Mouse (Mus musculus): ENCODE results near the gene Camta2.

GRCm38 (mm10) chr11:70657573-70657972, 30.3 kb downstream of the Camta2 start:
- TF ChIP-seq CTCF (IDR thresholded peaks at IDR 0.05) (no peak), EP300 (IDR thresholded peaks at IDR 0.05; ENCODE audit: insufficient read depth, low read depth, low read length) (no peak)
